Mouse (Mus musculus) inflammation-experienced regulatory T-cells, adult 6 months (primary cell): ENCODE measurements around the gene Exoc6b. TPM values are rescaled to one million over a fixed set of nuclear protein-coding genes. Genes with fewer than 3 reads are reported as not detected.

Experiments
- ATAC-seq: one replicate; pipeline ENCODE4 v1.8.0; 2017
- polyA plus RNA-seq, 3 experiments: library from polyadenylated mRNA; unstranded; fragments of 100-300 nt; shearing (Covaris generic); gene quantifications; one replicate each; pipeline ENCODE4 v1.2.1; 2017

Exoc6b gene
- polyA plus RNA-seq, 3 experiments from 2014 or later, result 11.2 to 15.1 (median 14.0) TPM

GRCm38 (mm10) chr6:84976563-84976971, 92.7 kb downstream of the Exoc6b start:
- no peak for ATAC-seq

- ATAC-seq, result no peak
These were observed 100.8 kb downstream of the Exoc6b start for GRCm38 (mm10) chr6:84968531-84968930.

- no peak for ATAC-seq
These were observed 104.4 kb downstream of the Exoc6b start for GRCm38 (mm10) chr6:84964729-84965415.

- ATAC-seq, result no peak
These were observed 106.3 kb downstream of the Exoc6b start for GRCm38 (mm10) chr6:84963044-84963443.

- ATAC-seq, result no peak
These were observed 107.5 kb downstream of the Exoc6b start for GRCm38 (mm10) chr6:84961763-84962162.

GRCm38 (mm10) chr6:84959520-84959919, 109.8 kb downstream of the Exoc6b start:
- ATAC-seq, result no peak

GRCm38 (mm10) chr6:84951621-84952020, 117.7 kb downstream of the Exoc6b start:
- ATAC-seq, result no peak

- ATAC-seq, result no peak
These were observed 122.7 kb downstream of the Exoc6b start for GRCm38 (mm10) chr6:84946569-84946968.

- no peak for ATAC-seq
These were observed 123.2 kb downstream of the Exoc6b start for GRCm38 (mm10) chr6:84946106-84946505.

GRCm38 (mm10) chr6:84932953-84933921, 136.1 kb downstream of the Exoc6b start:
- ATAC-seq, result no peak

GRCm38 (mm10) chr6:84931051-84931450, 138.3 kb downstream of the Exoc6b start:
- no peak for ATAC-seq

GRCm38 (mm10) chr6:84926066-84926465, 143.2 kb downstream of the Exoc6b start:
- no peak for ATAC-seq

- ATAC-seq, result no peak
These were observed 145.5 kb downstream of the Exoc6b start for GRCm38 (mm10) chr6:84923760-84924221.

GRCm38 (mm10) chr6:84916291-84916690, 153.0 kb downstream of the Exoc6b start:
- ATAC-seq, result no peak

GRCm38 (mm10) chr6:84912434-84912833, 156.9 kb downstream of the Exoc6b start:
- peak; percentile 32 for ATAC-seq

GRCm38 (mm10) chr6:84899002-84899774, 170.1 kb downstream of the Exoc6b start:
- ATAC-seq, result no peak

- no peak for ATAC-seq
These were observed 175.6 kb downstream of the Exoc6b start for GRCm38 (mm10) chr6:84893773-84894095.

- no peak for ATAC-seq
These were observed 176.2 kb downstream of the Exoc6b start for GRCm38 (mm10) chr6:84892926-84893772.

GRCm38 (mm10) chr6:84886551-84886950, 182.8 kb downstream of the Exoc6b start:
- no peak for ATAC-seq

- ATAC-seq, result no peak
These were observed 184.2 kb downstream of the Exoc6b start for GRCm38 (mm10) chr6:84885080-84885479.

- ATAC-seq, result no peak
These were observed 185.6 kb downstream of the Exoc6b start for GRCm38 (mm10) chr6:84883720-84884119.
